Mouse (Mus musculus): ENCODE results near the gene Ntsr1. TPM values are rescaled to one million over a fixed set of nuclear protein-coding genes. Genes with fewer than 3 reads are reported as not detected.

The Ntsr1 gene
- polyA plus RNA-seq (2012; rRNA removed): 0.03 and 0.09 TPM in 2 replicates

GRCm38 (mm10) chr2:180499741-180500140 lies at the start of gene Ntsr1:
Gene Ntsr1 (plus strand): TSS chr2:180499976.

GRCm38 (mm10) chr2:180455723-180456698 lies 43.8 kb upstream of the Ntsr1 start, which contains the start of gene Slco4a1:
Gene Slco4a1 (plus strand): TSS chr2:180456245.

GRCm38 (mm10) chr2:180581002-180581401 lies 81.2 kb downstream of the Ntsr1 start, which contains the start of gene Mrgbp:
Gene Mrgbp (plus strand): TSS chr2:180581304.

GRCm38 (mm10) chr2:180589123-180589831 lies 89.5 kb downstream of the Ntsr1 start, which contains the start of gene Ogfr:
Gene Ogfr (plus strand): TSS chr2:180589245.

Other genes with a start within 250 kb of the Ntsr1 start
- 5,099 and 5,669 TPM in 2 replicates for gene Rps21, start 242.6 kb upstream of the Ntsr1 start, polyA plus RNA-seq (2012; rRNA removed)
- 40.1 and 49.2 TPM in 2 replicates for gene Cables2, start 226.5 kb upstream of the Ntsr1 start, polyA plus RNA-seq (2012; rRNA removed)
- gene Rbbp8nl, start 210.1 kb upstream of the Ntsr1 start, polyA plus RNA-seq (2012; rRNA removed): 1.3 and 1.5 TPM in 2 replicates
- gene Gata5, start 165.3 kb upstream of the Ntsr1 start, polyA plus RNA-seq (2012; rRNA removed): 0.90 and 1.7 TPM in 2 replicates
- 3.5 and 4.4 TPM in 2 replicates for gene Slco4a1, start 43.7 kb upstream of the Ntsr1 start, polyA plus RNA-seq (2012; rRNA removed)
- 35.3 and 37.1 TPM in 2 replicates for gene Mrgbp, start 81.3 kb downstream of the Ntsr1 start, polyA plus RNA-seq (2012; rRNA removed)
- gene Ogfr, start 89.3 kb downstream of the Ntsr1 start, polyA plus RNA-seq (2012; rRNA removed): 62.8 and 70.1 TPM in 2 replicates
- gene Col9a3, start 97.8 kb downstream of the Ntsr1 start, polyA plus RNA-seq (2012; rRNA removed): 2.4 and 3.8 TPM in 2 replicates
- 0.25 and 0.61 TPM in 2 replicates for gene Tcfl5, start 142.7 kb downstream of the Ntsr1 start, polyA plus RNA-seq (2012; rRNA removed)
- gene Dido1, start 210.0 kb downstream of the Ntsr1 start, polyA plus RNA-seq (2012; rRNA removed): 10.5 and 11.6 TPM in 2 replicates
- gene Gid8, start 210.1 kb downstream of the Ntsr1 start, polyA plus RNA-seq (2012; rRNA removed): 19.9 and 28.2 TPM in 2 replicates
- 10.0 and 10.6 TPM in 2 replicates for gene Slc17a9, start 225.3 kb downstream of the Ntsr1 start, polyA plus RNA-seq (2012; rRNA removed)

Measured in ovary, adult 2 months (tissue).